Mouse (Mus musculus): ENCODE data around the gene Katna1.

GRCm38 (mm10) chr10:7737122-7737521, 11.3 kb downstream of the Katna1 start:
- no peak for TF ChIP-seq MYOG (IDR thresholded peaks at IDR 0.05; ENCODE audit: control insufficient read depth, extremely low read depth, insufficient read length)
- TF ChIP-seq CTCF (IDR thresholded peaks at IDR 0.05; ENCODE audit: control insufficient read depth, insufficient read depth, insufficient read length), result no peak

Data from C2C12 (cell line).